Mouse (Mus musculus) lung, postnatal 0 days (tissue): ENCODE results near the gene Cish.

Source experiments
- CTCF ChIP-seq: IDR thresholded peaks from 2 replicates; pipeline ENCODE4 v1.5.1; 2016; ENCODE audit warnings: antibody characterized with exemption, mild to moderate bottlenecking
- EP300 ChIP-seq: IDR thresholded peaks from 2 replicates; pipeline ENCODE4 v1.6.1; 2016; ENCODE audit warnings: antibody characterized with exemption, mild to moderate bottlenecking, control low read depth

- no peak for TF ChIP-seq CTCF
- no peak for TF ChIP-seq EP300
Measured at GRCm38 (mm10) chr9:107267028-107267427, 28.8 kb upstream of the Cish start.
